Mouse (Mus musculus): ENCODE data around the gene Rasgef1b.

Gene Rasgef1b

DNA sequence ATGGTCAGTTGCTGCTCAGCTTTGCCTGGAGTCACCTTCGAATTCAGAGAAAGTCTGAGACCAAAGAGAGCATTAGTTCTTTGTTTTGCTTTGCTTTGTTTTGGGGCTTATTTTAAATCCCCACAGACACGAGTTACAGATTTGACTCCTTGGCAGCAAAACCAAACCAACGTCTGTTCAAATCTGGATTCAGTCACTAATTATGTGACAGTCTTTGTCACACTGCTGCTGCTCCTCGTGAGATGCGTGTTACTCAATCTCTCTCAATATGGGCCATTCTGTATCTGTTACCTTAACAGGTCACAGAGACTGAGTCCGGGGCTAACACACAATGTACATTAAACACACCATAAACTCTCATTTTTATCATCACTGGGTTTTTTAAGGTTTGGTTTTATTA is 288.8 kb downstream of the Rasgef1b start:
- no peak for DNase-seq

DNA sequence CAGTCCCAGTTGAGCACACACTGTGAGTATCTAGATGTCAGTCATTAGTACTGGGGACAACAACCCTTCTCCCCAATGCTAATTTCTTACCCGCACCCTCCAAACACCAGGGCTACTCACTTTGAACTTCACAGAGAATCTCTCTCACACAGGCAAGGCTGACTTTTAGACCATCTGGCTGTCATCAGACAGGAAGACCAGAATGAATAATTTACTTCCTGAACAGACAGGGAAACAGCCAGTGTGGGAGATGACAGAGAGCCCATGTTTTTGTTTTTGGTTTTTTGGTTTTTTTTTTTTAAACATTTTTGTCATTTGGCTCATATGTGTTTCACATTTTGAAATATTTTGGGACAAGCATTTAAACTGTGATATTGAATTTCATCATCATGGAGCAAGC is 290.3 kb downstream of the Rasgef1b start:
- no peak for DNase-seq

DNA sequence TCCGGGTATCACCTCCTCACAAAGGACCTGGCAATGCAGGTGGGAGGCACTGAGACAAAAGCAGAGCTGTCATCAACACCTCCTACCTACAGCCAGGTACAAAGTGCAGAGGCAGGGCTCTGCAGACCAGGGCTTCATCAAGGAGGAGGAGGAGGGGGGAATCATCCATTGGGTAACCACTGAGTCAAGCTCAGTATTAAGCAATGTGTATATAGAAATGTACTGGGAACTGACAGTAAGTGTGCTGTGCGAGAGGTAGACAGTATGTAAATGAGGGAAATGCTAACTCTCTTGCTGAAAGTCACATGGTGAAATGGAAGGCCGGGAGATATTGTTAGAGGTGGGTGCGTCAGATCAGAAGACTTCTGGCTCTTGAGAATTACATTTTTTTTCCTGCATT is 294.6 kb downstream of the Rasgef1b start:
- no peak for DNase-seq

DNA sequence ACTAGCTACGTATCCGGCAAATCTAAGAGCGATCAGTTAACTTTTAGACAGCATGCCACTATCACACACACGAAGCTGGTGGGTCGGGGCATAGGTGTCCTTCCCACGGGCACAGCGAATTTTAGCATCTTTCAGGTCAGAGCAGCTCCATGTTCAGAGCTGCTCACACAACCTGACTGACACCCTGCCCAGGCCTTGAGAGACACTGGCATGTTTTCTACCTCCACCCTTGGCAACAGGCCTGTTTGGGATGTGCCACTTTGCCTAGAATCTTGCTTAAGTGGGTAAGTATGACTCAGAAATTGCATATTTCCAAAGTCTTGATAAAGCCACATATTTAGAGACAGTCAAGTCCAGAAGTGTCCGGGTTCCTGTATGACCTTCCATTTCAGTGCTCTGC is 296.4 kb downstream of the Rasgef1b start:
- DNase-seq, result no peak

DNA sequence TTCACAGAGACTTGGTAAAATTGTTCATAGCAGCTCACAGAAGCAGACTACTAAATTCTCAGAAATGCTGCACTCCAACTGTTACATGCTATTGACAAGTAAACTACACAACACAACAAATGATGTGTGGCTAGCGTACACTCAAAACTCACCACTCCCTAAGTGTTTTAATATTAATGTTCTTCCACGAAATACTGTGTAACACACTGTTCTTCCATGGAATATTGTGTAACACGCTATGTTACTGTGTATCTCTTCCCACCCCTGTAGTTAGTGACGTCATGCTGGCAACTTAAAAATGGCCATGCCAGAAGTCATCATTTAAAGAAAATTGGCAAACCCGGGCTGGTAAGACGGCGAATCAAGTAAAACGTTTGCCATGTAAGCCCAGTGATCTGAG is 299.6 kb downstream of the Rasgef1b start:
- DNase-seq, result no peak

DNA sequence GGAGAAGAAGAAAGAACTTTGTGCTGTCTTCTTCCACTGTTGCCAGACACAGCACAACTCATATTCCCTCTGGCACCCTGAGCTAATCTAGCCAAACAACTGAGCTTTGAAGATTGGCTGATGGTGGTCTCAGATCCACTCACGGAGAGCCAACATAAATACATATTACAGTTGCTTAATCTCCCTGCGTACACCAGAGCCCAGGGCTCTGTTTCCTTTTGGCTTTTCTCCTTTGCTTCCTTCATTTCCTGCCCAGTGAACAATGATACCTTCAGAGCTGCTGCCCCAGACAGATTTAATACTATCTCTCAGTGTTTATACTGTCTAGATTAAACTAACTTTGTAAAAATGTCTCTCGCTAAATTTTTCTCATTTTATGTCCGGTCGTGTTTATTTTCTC is 300.2 kb downstream of the Rasgef1b start:
- DNase-seq, result no peak

DNA sequence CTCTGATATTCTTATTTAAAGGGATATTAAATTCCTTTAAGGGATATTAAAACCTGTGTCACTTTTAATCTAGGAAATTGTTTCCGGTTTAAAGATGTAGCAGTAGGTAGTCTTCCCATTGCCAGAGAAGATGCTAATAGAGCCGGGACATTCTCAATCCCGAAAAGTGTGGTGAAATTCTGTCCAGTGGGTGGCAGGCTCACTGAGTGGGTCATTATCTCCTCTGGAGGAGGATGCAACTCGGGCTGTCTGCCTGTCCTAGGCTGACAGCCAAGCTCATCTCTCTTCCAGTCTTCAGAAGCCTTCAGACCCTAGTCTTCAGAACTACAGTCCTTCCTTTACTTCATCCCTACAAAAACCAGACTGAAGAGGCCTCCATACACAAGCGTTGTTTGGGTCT is 305.6 kb downstream of the Rasgef1b start:
- DNase-seq, result no peak

DNA sequence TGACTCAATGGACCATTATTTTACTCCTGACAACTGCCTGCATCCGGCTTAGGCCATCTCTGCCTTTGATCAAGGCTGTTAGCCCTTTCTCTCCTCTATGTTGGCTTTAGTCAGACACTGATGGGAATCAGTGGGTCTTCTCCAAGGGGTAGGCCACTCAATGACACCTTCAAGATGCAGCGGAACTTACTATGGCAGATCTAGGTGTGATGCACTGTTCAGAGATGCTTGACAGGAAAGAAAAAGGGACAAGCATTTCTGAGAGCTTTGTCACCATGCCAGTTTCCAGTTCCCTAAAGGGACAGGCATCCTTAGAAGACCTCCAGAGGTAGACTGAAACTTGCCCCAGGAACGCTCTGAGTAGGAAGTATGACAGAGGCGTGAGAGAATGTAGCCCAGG is 306.0 kb downstream of the Rasgef1b start:
- no peak for DNase-seq

DNA sequence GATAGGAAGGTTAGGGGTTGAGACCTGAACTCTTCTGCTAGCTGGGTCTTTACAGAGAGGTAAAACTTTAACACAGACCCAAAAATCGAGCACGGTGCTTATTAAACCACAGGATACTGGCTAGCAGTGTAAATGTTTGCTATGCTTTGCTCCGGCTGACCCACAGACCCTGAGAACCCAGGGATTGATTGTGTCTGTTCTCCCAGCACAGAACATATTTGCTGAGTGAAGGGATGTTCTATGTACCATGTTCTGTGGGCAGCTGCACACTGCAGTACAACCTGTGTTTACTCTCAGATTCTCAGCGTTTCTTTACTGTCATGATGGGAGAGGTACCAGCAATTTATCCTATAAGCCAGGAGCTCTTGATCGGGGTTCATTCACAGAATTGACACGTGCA is 306.8 kb downstream of the Rasgef1b start:
- DNase-seq, result no peak

DNA sequence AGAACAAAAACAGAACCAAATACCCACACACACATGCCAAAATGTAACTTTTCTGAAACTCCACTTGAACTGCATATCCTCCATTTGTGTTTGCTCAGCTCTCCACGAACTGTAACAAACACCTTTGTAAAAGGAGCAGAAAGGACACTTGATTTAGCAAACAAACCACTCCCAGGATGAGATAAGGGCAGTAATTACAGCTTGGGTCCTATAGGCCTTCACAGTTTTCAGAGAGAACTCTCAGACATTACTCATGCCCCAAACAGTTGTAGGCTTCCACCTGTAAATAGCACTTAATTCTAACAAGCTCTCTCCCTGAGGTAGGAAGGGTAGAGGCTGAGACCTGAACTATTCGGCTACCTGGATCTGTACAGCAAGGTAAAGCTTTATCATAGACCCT is 309.0 kb downstream of the Rasgef1b start:
- DNase-seq, result no peak

DNA sequence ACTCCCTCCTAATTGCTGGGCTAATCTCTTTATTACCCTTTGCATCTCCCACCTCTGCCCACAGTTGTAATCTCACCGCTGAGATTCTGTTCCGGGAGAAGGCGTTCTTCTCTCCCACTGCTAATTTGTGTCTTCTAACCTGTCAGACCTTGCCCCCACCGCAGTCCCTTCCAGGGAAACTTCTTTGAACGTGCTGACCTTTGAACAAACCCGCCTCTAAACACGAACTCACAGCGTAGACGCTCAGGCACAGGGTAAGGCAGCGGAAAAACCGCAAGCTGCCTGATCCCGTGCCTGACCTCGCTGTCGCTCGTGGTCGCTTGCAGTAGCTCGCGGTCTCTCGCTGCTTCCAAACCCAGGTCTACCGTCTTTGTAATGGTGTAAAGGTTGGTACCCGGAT is 312.0 kb downstream of the Rasgef1b start:
- no peak for DNase-seq

DNA sequence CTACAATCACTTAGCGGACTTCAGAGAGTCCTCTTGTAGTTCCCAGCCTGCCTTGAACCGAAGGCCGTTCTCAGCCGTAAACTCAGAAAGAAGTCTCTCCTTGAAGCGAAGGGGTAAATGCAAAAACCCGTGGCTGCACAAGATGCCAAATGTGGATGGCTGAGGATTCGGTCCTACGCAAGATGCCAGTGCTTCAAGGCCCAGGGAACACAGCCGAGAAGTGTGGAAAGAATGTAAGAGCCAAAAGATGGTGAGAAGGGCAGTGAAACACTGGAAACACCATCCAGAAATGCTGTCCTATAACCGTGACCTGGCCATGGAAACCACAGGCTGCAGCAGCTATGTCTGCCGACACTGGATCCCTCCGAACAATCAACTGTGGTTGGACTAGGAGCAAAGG is 313.2 kb downstream of the Rasgef1b start:
- DNase-seq, result no peak

DNA sequence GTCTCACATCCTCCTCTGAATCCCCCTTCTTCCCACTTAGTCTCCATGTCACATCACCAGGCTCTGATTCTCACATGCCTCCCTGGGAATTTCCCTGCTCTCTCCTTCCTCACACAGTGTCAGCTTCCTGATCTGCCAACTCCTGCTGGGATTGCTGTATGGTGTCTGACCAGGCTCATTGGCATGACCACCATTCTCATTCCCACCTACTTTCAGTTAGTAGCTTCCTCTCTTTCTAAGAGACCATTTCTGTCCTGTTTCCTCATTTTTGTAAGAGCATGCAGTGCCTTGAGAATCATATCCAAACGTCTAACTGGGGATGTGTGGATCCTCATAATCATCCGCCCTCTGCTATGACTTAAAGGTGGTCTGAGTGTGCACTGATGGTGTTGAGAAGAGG is 313.8 kb downstream of the Rasgef1b start:
- no peak for DNase-seq

DNA sequence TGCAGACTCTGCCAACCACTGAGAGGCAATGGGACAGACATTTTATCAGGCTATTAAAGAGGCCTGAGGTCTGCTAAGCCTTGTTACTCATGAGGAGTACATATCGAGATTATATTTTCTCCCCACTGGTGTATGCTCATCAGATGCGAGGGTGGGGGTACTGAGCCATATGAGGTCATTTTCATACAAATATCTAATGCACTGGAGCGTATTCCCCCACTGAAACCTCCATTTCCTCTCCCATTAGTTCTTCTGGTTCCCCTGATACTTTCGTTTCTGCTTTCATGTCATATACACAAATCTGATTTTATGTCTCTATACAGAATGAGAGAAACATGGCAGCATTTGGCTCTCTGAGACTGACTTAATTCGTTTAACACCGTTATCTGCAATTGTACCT is 314.6 kb downstream of the Rasgef1b start:
- DNase-seq, result no peak

DNA sequence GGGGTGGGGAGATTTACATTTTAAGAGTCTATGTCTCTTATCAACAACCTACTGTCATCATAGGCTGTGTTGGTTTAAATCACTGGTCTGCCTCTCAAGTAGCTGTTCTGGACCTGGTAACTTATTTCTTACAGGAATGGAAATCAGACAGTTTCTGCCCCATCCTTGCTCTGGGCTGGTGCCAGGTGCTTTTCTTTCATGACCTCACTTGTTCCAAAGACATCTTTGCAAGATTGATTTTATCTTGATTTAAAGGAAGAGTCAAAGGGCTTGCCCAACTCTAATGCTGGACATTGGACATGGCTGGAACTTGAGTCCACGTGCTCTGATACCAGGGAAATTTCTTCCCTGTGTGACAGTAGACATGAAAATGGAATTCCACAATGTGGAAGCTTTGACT is 315.0 kb downstream of the Rasgef1b start:
- no peak for DNase-seq

DNA sequence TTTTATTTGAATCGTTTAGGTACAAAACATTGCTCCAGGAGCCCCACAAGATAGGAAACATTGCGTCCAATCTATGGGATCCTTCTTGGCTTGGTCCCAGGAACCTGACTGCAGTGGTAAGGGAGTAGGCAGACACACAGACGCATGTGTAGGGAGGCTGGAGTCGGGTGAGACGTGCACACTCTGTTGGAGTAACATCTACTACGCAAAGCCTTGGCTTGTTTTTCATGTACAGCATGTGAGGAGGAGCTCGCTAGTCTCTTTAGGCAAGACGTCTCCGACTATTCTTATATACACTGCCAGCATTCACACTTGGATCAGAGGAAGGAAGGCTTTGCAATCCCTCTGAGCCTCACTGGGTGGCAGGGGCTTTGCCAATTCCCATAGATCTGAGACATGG is 315.5 kb downstream of the Rasgef1b start:
- DNase-seq, result peak; percentile 15

DNA sequence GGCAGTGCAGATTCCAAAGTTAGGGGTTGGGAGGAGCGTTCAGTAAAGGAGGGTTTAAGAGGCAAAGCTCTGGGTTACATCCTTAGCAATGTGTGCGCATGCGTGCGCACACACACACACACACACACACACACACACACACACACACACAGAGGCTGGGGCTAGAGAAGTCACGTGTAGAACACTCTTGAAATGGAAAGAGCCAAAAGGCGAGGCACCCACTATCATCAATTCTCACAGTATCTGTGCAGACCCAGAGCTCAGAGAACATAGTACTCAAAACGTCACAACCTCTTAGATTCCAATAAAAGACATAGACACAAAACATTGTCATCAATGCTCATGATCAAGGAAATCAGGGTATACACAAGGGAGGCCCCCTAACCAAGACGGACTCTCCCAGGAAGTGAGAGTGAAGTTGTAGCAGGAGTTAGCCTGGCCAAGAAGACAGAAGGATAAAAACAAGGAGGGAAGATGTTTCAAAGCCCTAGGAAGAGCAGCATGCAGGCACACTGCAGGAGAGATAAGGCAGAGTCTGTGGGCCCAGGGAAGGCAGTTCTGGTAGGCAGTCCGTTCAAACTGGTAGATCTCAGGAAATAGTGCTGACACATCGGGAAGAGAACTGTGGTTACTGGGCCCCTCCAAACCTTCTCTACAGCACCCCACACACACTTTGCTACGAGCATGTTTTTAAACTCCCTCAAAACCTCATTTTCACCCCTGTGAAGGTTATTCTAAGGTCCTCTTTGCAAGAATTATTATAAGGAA is 324.3 kb downstream of the Rasgef1b start:
- no peak for DNase-seq

DNA sequence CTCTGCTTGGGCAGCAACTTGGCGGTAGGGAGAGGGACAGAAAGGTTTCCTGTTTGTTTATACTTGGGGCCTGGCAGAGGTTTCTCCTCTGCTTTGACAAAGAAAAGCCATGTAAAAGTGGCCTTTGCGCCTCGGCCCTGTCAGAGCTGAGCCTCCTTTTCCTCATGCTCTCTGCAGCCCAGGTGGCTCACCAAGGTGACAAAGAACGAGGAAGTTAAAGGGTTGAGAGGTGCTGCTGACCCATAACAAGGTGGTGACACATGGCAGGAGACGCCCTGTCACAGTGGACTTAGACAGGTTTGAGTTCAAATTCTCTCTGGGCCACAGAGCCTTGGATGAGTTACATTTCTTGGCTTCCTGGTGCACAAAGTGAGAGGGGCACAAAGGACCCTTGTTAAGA is 325.5 kb downstream of the Rasgef1b start:
- no peak for DNase-seq

DNA sequence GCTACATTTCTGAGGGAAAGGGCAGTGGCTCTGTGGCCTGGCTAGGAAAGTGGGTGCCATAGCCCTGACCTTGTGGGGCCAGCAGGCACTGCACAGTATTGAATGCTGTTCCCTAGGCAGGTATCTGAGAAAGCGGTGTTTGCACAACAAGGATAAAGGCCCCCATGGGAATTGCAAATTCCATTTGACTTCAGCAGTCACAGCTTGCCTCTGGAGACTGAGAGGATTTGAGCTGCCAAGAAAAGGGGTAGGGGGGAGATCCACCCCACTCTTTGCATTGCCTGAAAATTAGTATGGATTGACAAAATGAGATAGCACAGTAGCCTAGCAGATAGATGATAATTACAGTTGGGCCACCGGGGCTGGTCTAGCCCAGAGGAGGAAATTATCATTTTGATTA is 326.1 kb downstream of the Rasgef1b start:
- no peak for DNase-seq

DNA sequence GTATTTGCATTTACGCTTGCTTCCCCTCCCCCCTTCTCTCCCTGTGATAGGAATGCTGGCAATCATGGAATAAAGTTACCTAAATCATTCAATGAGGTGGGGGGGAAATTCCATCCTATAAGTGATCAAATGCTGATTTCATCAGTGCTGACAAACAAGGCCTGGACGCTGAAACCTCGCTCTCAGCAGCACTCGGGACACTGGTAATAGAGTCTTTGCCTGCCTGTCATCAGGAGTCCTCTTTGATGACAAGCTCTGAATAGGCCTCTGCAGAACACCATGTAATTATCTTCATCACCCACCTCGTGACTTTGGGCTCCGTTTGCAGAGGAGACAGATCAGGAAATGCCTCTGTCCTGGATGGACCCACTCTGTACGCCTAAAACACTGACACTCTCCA is 326.6 kb downstream of the Rasgef1b start:
- no peak for DNase-seq

DNA sequence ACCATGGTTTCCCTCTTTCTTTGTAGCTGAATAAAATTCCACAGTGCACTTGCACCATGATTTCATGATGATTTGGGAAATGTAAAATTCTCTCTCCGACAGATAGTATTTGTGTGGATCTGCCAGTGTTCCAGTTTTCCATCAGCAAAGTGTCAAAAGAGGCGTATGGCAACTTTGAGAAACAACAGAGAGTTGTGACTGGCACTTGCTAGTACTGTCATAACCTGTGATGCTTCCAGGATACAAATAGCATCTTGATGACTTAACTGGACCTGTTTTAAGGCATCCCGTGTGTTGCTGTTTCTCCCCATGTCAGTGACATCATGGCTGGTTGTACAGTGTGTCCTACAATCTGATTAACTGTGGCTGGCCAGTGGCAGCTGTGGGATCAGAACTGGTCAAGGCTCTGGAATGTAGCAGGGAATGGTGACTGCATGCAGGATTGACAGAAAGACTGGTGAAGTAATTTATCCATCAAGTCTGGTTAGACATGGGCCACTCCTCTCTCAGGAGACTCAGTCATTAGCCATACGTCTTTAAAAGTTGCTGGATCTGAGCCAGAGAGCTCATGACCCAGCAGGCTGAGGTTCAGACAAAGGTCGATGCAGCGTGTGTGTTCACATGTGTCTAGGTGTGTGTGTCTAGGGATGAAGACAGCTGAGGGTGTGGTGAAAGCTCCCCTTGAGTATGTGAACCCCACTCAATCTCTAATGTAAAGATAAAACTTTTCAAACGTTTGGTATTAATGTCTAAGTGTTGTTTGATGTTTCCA is 328.8 kb downstream of the Rasgef1b start:
- DNase-seq, result no peak

DNA sequence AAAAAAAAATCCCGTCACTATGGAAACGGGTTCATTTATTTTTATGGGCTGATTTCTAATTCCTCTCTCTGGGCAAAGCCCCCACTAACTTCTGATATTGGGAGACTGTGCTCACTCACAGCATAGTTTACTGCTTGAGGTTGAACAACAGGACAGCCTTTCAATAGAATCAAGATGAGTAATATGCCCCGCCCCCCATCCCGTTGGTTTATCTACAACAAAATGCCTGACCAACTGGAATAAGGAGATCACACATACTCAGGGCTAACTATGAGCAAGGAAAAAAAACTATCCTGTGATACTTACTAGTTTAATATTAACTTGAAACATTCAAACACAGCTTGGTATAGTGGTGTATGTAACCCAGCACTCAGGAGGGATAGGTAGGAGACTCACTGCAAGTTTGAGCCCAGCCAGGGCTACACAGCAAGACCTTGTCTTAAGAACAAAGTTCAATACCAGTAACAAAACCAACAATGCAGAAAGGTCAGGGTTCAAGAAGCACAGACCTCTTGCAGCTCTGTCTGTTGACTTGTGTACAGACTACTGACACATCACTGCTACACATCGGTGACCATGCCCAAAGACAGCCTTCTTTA is 330.3 kb downstream of the Rasgef1b start:
- DNase-seq, result no peak

DNA sequence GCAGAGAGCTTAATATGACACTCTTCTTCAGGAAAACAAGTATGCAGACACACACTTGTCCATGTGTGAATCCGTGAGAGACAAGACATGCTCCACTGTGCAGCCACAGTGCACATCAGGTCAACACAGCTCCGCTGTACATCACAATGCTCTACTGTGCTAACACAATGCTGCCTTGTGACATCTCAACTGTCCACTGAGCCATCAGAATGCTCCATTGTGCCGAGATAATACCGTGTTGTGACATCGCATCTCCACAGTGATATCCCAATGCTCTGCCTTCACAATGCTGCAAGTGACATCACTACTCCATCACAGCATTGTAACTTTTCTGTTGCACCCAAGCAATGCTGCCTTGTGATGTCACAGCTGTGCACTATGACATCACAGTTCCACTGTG is 334.3 kb downstream of the Rasgef1b start:
- DNase-seq, result no peak

DNA sequence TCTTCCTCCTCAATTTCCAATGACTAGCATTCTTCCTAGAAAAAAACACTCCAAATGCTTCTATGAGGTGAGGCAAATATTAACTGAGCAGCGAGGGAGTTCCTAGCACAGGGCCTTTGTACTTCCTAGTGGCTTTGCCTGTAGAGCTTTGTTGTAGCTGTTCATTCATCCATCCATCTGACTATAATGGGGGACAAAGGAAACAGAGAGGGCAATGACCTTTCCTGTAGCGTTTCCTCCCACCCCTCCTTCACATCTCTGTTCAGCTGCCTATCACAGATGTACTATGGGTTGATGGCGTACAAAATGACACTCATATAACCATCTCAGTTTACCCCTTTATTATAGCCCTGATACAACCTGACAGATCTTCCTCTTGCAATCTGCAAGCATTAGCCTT is 337.3 kb downstream of the Rasgef1b start:
- DNase-seq, result no peak

Data from right cerebral cortex, postnatal 14 days (tissue).